Mouse (Mus musculus) testis, adult 2 months (tissue): ENCODE results near the gene Arnt.

Experiments used
- CTCF ChIP-seq: fragments of 200-500 bp; IDR thresholded peaks from 2 replicates; pipeline ENCODE4 v1.5.1; 2012; ENCODE audit warnings: low read depth, mild to moderate bottlenecking, inconsistent platforms, low read length, moderate library complexity; ENCODE audit not compliant: control insufficient read depth, insufficient read depth, insufficient replicate concordance
- POLR2A ChIP-seq: fragments of 200-500 bp; IDR thresholded peaks from 2 replicates; pipeline ENCODE4 v1.6.1; 2012; ENCODE audit warnings: low read depth, mild to moderate bottlenecking, inconsistent platforms, low read length, moderate library complexity; ENCODE audit not compliant: control insufficient read depth

DNA sequence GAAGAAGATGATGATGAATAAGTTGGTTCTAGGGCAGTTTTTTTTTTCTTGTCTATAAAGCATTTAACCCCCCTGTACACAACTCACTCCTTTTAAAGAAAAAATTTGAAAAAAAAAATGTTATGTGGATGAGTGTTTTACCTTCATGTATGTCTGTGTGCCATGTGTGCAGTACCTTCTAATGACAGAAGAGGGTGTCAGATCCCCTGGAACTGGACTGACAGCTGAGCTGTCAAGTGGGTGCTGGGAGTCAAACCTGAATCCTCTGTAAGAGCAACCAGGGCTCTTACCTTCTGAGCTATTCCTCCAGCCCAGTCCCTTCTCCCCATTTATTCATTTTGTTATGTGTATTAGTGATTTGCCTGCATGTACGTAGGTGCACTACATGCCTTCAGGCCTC is 96.8 kb downstream of the Arnt start:
- TF ChIP-seq CTCF, result no peak
- TF ChIP-seq POLR2A, result no peak
